Mouse (Mus musculus) C2C12 (cell line): ENCODE results near the gene Zmym4.

Experiments used
- CTCF ChIP-seq: IDR thresholded peaks from one replicate; pipeline ENCODE4 v1.5.1; 2011; ENCODE audit not compliant: control insufficient read depth, insufficient read depth, insufficient read length
- MAX ChIP-seq: IDR thresholded peaks from one replicate; pipeline ENCODE4 v1.6.1; 2011; ENCODE audit warnings: mild to moderate bottlenecking, control low read depth
- MYOD1 ChIP-seq: IDR thresholded peaks from one replicate; pipeline ENCODE4 v1.6.1; 2011; ENCODE audit warnings: low read depth; ENCODE audit not compliant: control insufficient read depth, insufficient read length
- USF1 ChIP-seq: IDR thresholded peaks from one replicate; pipeline ENCODE4 v1.6.1; 2011; ENCODE audit warnings: low read depth, mild to moderate bottlenecking, control low read depth, moderate library complexity

DNA sequence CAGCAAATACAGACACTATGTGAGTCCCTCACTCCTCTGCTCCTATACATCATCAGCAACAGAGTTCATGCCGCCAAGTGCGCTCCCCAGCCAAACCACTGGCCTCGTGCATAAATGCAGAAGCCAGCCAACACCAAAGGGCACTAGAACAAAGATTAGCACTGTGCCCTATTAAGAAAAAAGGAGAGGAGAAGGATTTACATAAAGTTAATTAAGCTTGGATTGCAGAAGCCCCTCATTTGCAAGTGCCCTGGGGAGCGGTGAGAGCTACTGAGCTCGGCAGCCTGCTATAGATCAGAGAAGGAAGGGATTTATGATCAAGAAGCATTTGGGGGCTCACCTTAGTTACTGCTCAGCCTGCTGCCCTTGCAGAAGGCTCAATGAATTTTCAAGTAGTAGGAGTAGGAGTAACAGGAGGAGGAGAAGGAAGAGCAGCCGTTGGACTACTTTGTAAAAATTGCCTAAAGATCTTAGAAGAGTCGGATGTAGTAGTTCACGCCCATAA lies 32.7 kb upstream of the Zmym4 start:
- TF ChIP-seq CTCF (no peak), MAX (no peak), USF1 (no peak), MYOD1 (no peak)
